Mouse (Mus musculus) CH12.LX (cell line): ENCODE data around the gene Ap1m2. TPM values are rescaled to one million over a fixed set of nuclear protein-coding genes. Genes with fewer than 3 reads are reported as not detected.

Source experiments
- DNase-seq: peaks from one replicate; pipeline ENCODE4 v3.0.0-alpha.2; 2013; ENCODE audit errors: extremely low read depth
- H3K27ac ChIP-seq: 2 replicates; pipeline ENCODE4 v1.5.1; 2012; ENCODE audit warnings: low read depth, mild to moderate bottlenecking, control low read depth, moderate library complexity; ENCODE audit not compliant: insufficient read depth
- H3K27me3 ChIP-seq: replicated peaks from 2 replicates; pipeline ENCODE3; 2012; ENCODE audit warnings: inconsistent platforms
- H3K36me3 ChIP-seq, 2 experiments: replicated peaks in 1 of 2; 2 replicates each; pipeline versions ENCODE3 to v1.6.1; 2012; ENCODE audit warnings: inconsistent platforms in 1 of 2, low read length in 1 of 2, mild to moderate bottlenecking in 1 of 2, mixed read lengths in 1 of 2, moderate library complexity in 1 of 2; ENCODE audit not compliant: control insufficient read depth in 1 of 2, insufficient read depth in 1 of 2
- H3K4me1 ChIP-seq, 2 experiments: 2 replicates each; pipeline ENCODE4 v1.6.1; 2012; ENCODE audit warnings: inconsistent platforms in 1 of 2, moderate library complexity in 1 of 2; ENCODE audit not compliant: insufficient read depth in 2 of 2, control insufficient read depth in 1 of 2
- H3K4me2 ChIP-seq: 2 replicates; pipeline ENCODE4 v1.6.1; 2012; ENCODE audit warnings: low read depth, mild to moderate bottlenecking, control low read depth; ENCODE audit not compliant: poor library complexity, insufficient read depth, severe bottlenecking
- H3K4me3 ChIP-seq, 3 experiments: fragments of 150-350 bp in 1 of 3; sonication (generic) in 1 of 3; replicated peaks in 1 of 3; 2 replicates each; pipeline versions ENCODE3 to v1.5.1; 2011 to 2012; ENCODE audit warnings: low read depth in 2 of 3, low read length in 2 of 3, mild to moderate bottlenecking in 2 of 3, moderate library complexity in 2 of 3, control low read depth in 1 of 3, improper control_type of control experiment in 1 of 3, inconsistent platforms in 1 of 3, mixed read lengths in 1 of 3; ENCODE audit not compliant: poor library complexity in 1 of 3
- H3K79me2 ChIP-seq: replicated peaks from 2 replicates; pipeline ENCODE4 v1.6.1; 2012; ENCODE audit warnings: mild to moderate bottlenecking, moderate library complexity; ENCODE audit not compliant: control insufficient read depth, poor library complexity, insufficient read depth, severe bottlenecking; ENCODE audit errors: extremely low read depth
- H3K9ac ChIP-seq: 2 replicates; pipeline ENCODE4 v1.6.1; 2012; ENCODE audit warnings: low read depth, mild to moderate bottlenecking, control low read depth, moderate library complexity; ENCODE audit not compliant: insufficient read depth
- H3K9me3 ChIP-seq: replicated peaks from 2 replicates; pipeline ENCODE3; 2012; ENCODE audit warnings: low read length, inconsistent platforms, mixed read lengths
- CHD1 ChIP-seq: IDR thresholded peaks from 2 replicates; pipeline ENCODE4 v1.6.1; 2012; ENCODE audit warnings: low read depth, low read length, improper control_type of control experiment, inconsistent platforms
- CTCF ChIP-seq, 2 experiments: IDR thresholded peaks in 1 of 2; conservative IDR thresholded peaks in 1 of 2; 2 replicates each; pipeline ENCODE4 v1.5.1; 2011 to 2012; ENCODE audit warnings: low read depth in 2 of 2, low read length in 2 of 2, improper control_type of control experiment in 1 of 2, inconsistent platforms in 1 of 2, mild to moderate bottlenecking in 1 of 2, moderate library complexity in 1 of 2
- E2F4 ChIP-seq: IDR thresholded peaks from 2 replicates; pipeline ENCODE4 v1.6.1; 2011; ENCODE audit warnings: low read depth, low read length, improper control_type of control experiment; ENCODE audit not compliant: insufficient replicate concordance
- EP300 ChIP-seq: IDR thresholded peaks from 2 replicates; pipeline ENCODE4 v1.6.1; 2011; ENCODE audit warnings: low read length, improper control_type of control experiment
- ETS1 ChIP-seq: conservative IDR thresholded peaks from 2 replicates; pipeline ENCODE4 v1.6.1; 2012; ENCODE audit warnings: low read depth, mild to moderate bottlenecking, inconsistent platforms, low read length, improper control_type of control experiment, moderate library complexity
- KAT2A ChIP-seq: IDR thresholded peaks from 2 replicates; pipeline ENCODE4 v1.6.1; 2012; ENCODE audit warnings: low read length, improper control_type of control experiment, inconsistent platforms; ENCODE audit not compliant: insufficient replicate concordance
- MAX ChIP-seq: IDR thresholded peaks from 2 replicates; pipeline ENCODE4 v1.6.1; 2011; ENCODE audit warnings: low read length, improper control_type of control experiment
- MAZ ChIP-seq: IDR thresholded peaks from 2 replicates; pipeline ENCODE4 v1.6.1; 2012; ENCODE audit warnings: low read depth, mild to moderate bottlenecking, inconsistent platforms, low read length, improper control_type of control experiment, moderate library complexity
- MEF2A ChIP-seq: IDR thresholded peaks from 2 replicates; pipeline ENCODE4 v1.6.1; 2014; ENCODE audit warnings: low read depth, mild to moderate bottlenecking, inconsistent platforms, low read length, improper control_type of control experiment, borderline replicate concordance
- NRF1 ChIP-seq: IDR thresholded peaks from 2 replicates; pipeline ENCODE4 v1.6.1; 2014; ENCODE audit warnings: low read depth, mild to moderate bottlenecking, inconsistent platforms, low read length, improper control_type of control experiment, moderate library complexity
- POLR2A ChIP-seq: IDR thresholded peaks from 2 replicates; pipeline ENCODE4 v1.6.1; 2011; ENCODE audit warnings: low read depth, mild to moderate bottlenecking, improper control_type of control experiment, low read length
- POLR2AphosphoS2 ChIP-seq: IDR thresholded peaks from 2 replicates; pipeline ENCODE4 v1.6.1; 2011; ENCODE audit warnings: low read depth, low read length, improper control_type of control experiment
- RAD21 ChIP-seq: IDR thresholded peaks from 2 replicates; pipeline ENCODE4 v1.6.1; 2011; ENCODE audit warnings: low read depth, mild to moderate bottlenecking, low read length, improper control_type of control experiment, moderate library complexity
- TCF12 ChIP-seq: IDR thresholded peaks from 2 replicates; pipeline ENCODE4 v1.6.1; 2014; ENCODE audit warnings: low read depth, mild to moderate bottlenecking, inconsistent platforms, low read length, improper control_type of control experiment
- UBTF ChIP-seq: IDR thresholded peaks from 2 replicates; pipeline ENCODE4 v1.6.1; 2012; ENCODE audit warnings: low read depth, mild to moderate bottlenecking, inconsistent platforms, low read length, improper control_type of control experiment, moderate library complexity
- USF1 ChIP-seq: IDR thresholded peaks from 2 replicates; pipeline ENCODE4 v1.6.1; 2014; ENCODE audit warnings: low read depth, mild to moderate bottlenecking, inconsistent platforms, low read length, improper control_type of control experiment
- USF2 ChIP-seq: conservative IDR thresholded peaks from 2 replicates; pipeline ENCODE4 v1.6.1; 2011; ENCODE audit warnings: low read depth, low read length, improper control_type of control experiment
- ZC3H11A ChIP-seq: IDR thresholded peaks from 2 replicates; pipeline ENCODE4 v1.6.1; 2012; ENCODE audit warnings: low read depth, mild to moderate bottlenecking, inconsistent platforms, low read length, improper control_type of control experiment
- ZKSCAN1 ChIP-seq: IDR thresholded peaks from 2 replicates; pipeline ENCODE4 v1.6.1; 2012; ENCODE audit warnings: low read depth, inconsistent platforms, low read length, improper control_type of control experiment, borderline replicate concordance
- ZMIZ1 ChIP-seq: IDR thresholded peaks from 2 replicates; pipeline ENCODE4 v1.6.1; 2012; ENCODE audit warnings: low read depth, mild to moderate bottlenecking, inconsistent platforms, low read length, improper control_type of control experiment
- ZNF384 ChIP-seq: IDR thresholded peaks from 2 replicates; pipeline ENCODE4 v1.6.1; 2012; ENCODE audit warnings: low read depth, low read length, improper control_type of control experiment, inconsistent platforms
- dilution Hi-C: fragments of 300-500 bp; cut with MboI; formaldehyde crosslinking; loops from 2 replicates; pipeline ENCODE4 v1.14.3; 2020; ENCODE audit warnings: low sequenced_read_pairs; ENCODE audit not compliant: extremely low pct_unique_long_range_greater_than_20kb, extremely low pct_ligation_motif_present
- in situ Hi-C: fragments of 300-500 bp; cut with MboI; formaldehyde crosslinking; loops from 3 replicates; pipeline ENCODE4 v1.14.3; 2019; ENCODE audit warnings: low sequenced_read_pairs, low pct_ligation_motif_present, low pct_unique_long_range_greater_than_20kb, mixed read lengths
- polyA plus RNA-seq: library from polyadenylated mRNA; unstranded; fragments of >175 nt; gene quantifications from 2 replicates; pipeline ENCODE4 v1.2.1, GENCODE M21; 2012; ENCODE audit warnings: low read depth; ENCODE audit not compliant: insufficient read length
- total RNA-seq, 2 experiments: library from RNA; depleted of rRNA; stranded (reverse); fragments of 300-350 nt in 1 of 2; fragments of >200 nt in 1 of 2; gene quantifications; 2 replicates each; pipeline ENCODE4 v1.2.3; 2012 to 2014

The Ap1m2 gene
- total and polyA plus RNA-seq, 3 experiments, result 0.51 to 2.6 (median 0.51) TPM

GRCm38 (mm10) chr9:21351178-21351577 lies 39.0 kb upstream of the Ap1m2 start:
- no peaks in the 10 kb centered on the region for H3K79me2 ChIP-seq
- in situ Hi-C loops, result loop anchor here (5.0 kb wide), 1 partner anchor 39 kb away; the partner anchor contains the start of gene Ap1m2
- no peak overlapping the region for H3K4me3 ChIP-seq
- H3K9me3 ChIP-seq, result peaks cover 3% of the 10 kb centered on the region
- dilution Hi-C loops, result no loop called here
- no peak overlapping the region for H3K27ac ChIP-seq
- no peak overlapping the region for H3K4me2 ChIP-seq
- H3K27me3 ChIP-seq, result no peaks in the 10 kb centered on the region
- H3K4me1 ChIP-seq, result peaks cover 6 to 36% of the 10 kb centered on the region in 2 experiments; a peak in 3 of 4 replicates
- DNase-seq, result no peak
- H3K9ac ChIP-seq, result no peak overlapping the region
- peaks cover 45 to 83% of the 10 kb centered on the region in 2 experiments for H3K36me3 ChIP-seq
- no peak for TF ChIP-seq ZKSCAN1
- no peak for TF ChIP-seq RAD21
- TF ChIP-seq MAZ, result no peak
- TF ChIP-seq USF2, result no peak
- TF ChIP-seq TCF12, result no peak
- no peak for TF ChIP-seq USF1

- Histone ChIP-seq H3K36me3 (peaks cover 52 to 88% of the 10 kb centered on the region in 2 experiments), H3K4me3 (no peak overlapping the region), H3K27me3 (no peaks in the 10 kb centered on the region), H3K4me1 (peaks cover 0 to 13% of the 10 kb centered on the region in 2 experiments; a peak in 2 of 4 replicates), H3K4me2 (no peak overlapping the region), H3K9ac (no peak overlapping the region), H3K27ac (no peak overlapping the region), H3K79me2 (no peaks in the 10 kb centered on the region), H3K9me3 (peaks cover 3% of the 10 kb centered on the region)
- dilution Hi-C loops (no loop called here), in situ Hi-C loops (no loop called here)
- TF ChIP-seq E2F4 (no peak), ZC3H11A (no peak), NRF1 (no peak), ETS1 (no peak), CHD1 (no peak), KAT2A (no peak), EP300 (no peak), MAZ (no peak), USF1 (no peak), POLR2AphosphoS2 (no peak), CTCF (conservative IDR thresholded peaks at IDR 0.05 in 1 of 2, IDR thresholded peaks at IDR 0.05 in 1 of 2; ENCODE audit: low read depth in 2 of 2, low read length in 2 of 2) (no peak), MAX (no peak), UBTF (no peak), ZMIZ1 (no peak), USF2 (no peak), POLR2A (no peak), MEF2A (no peak), ZKSCAN1 (no peak), ZNF384 (no peak)
- no peak for DNase-seq
Observed at GRCm38 (mm10) chr9:21348152-21348551, 36.0 kb upstream of the Ap1m2 start.
